Mouse (Mus musculus) cerebellum, adult 2 months (tissue): ENCODE data around the gene Rab25.

ENCODE experiments used
- CTCF ChIP-seq: fragments of 200-500 bp; IDR thresholded peaks from 2 replicates; pipeline ENCODE4 v1.5.1; 2011; ENCODE audit warnings: low read depth, mild to moderate bottlenecking, control low read depth, low read length, moderate library complexity, borderline replicate concordance; ENCODE audit not compliant: insufficient read depth
- POLR2A ChIP-seq: fragments of 200-500 bp; IDR thresholded peaks from 2 replicates; pipeline ENCODE4 v1.6.1; 2011; ENCODE audit warnings: low read length, control low read depth, borderline replicate concordance; ENCODE audit not compliant: insufficient read depth

GRCm38 (mm10) chr3:88535005-88535404, 13.1 kb downstream of the Rab25 start:
- TF ChIP-seq POLR2A (no peak), CTCF (no peak)
